Mouse (Mus musculus) activated CD4-positive, CD25-positive, alpha-beta regulatory T cell, adult 4 months (primary cell): ENCODE results near the gene Clcn6. TPM values are rescaled to one million over a fixed set of nuclear protein-coding genes. Genes with fewer than 3 reads are reported as not detected.

Source experiments
- ATAC-seq: one replicate; pipeline ENCODE4 v1.8.0; 2017
- polyA plus RNA-seq, 2 experiments: library from polyadenylated mRNA; unstranded; fragments of 100-300 nt; shearing (Covaris generic); gene quantifications; one replicate each; pipeline ENCODE4 v1.2.1; 2017

Clcn6 gene
- polyA plus RNA-seq, 2 experiments from 2014 or later = 2.4 to 3.3 TPM

- ATAC-seq = no peak
These were observed 53.2 kb downstream of the Clcn6 start, which contains the start of gene Nppb for GRCm38 (mm10) chr4:147985205-147986132. Gene Nppb (plus strand): TSS chr4:147985788.

GRCm38 (mm10) chr4:147979441-147979860 is 59.2 kb downstream of the Clcn6 start:
- no peak for ATAC-seq

- no peak for ATAC-seq
These were observed 60.2 kb downstream of the Clcn6 start for GRCm38 (mm10) chr4:147978391-147978790.

GRCm38 (mm10) chr4:147977726-147978125 is 60.9 kb downstream of the Clcn6 start:
- ATAC-seq = no peak

GRCm38 (mm10) chr4:147976237-147976636 is 62.4 kb downstream of the Clcn6 start:
- ATAC-seq = no peak

- no peak for ATAC-seq
These were observed 69.3 kb downstream of the Clcn6 start for GRCm38 (mm10) chr4:147969337-147969736.

GRCm38 (mm10) chr4:147968816-147969215 is 69.8 kb downstream of the Clcn6 start:
- ATAC-seq = no peak

- ATAC-seq = no peak
These were observed 72.9 kb downstream of the Clcn6 start for GRCm38 (mm10) chr4:147965712-147966111.

GRCm38 (mm10) chr4:147963623-147964022 is 75.0 kb downstream of the Clcn6 start:
- no peak for ATAC-seq

- no peak for ATAC-seq
These were observed 75.8 kb downstream of the Clcn6 start for GRCm38 (mm10) chr4:147962781-147963180.

- peak; percentile 93 for ATAC-seq
These were observed 78.5 kb downstream of the Clcn6 start for GRCm38 (mm10) chr4:147959881-147960831.

GRCm38 (mm10) chr4:147957141-147957540 is 81.5 kb downstream of the Clcn6 start:
- no peak for ATAC-seq

Other genes starting within 250 kb of the Clcn6 start
- gene Zfp984, start 229.0 kb downstream of the Clcn6 start, polyA plus RNA-seq = 10 to 100 TPM; 21.1 to 29.0 TPM
- 1 to 10 TPM; 5.1 to 9.0 TPM for gene Zfp933, start 190.5 kb downstream of the Clcn6 start, polyA plus RNA-seq
- 10 to 100 TPM; 52.3 to 77.0 TPM for gene Miip, start 170.0 kb downstream of the Clcn6 start, polyA plus RNA-seq
- gene Fv1, start 169.8 kb downstream of the Clcn6 start, polyA plus RNA-seq = 1 to 10 TPM; 3.0 to 7.5 TPM
- 10 to 100 TPM; 17.2 to 23.9 TPM for gene Mfn2, start 134.1 kb downstream of the Clcn6 start, polyA plus RNA-seq
- gene Plod1, start 102.1 kb downstream of the Clcn6 start, polyA plus RNA-seq = 1 to 10 TPM; 2.8 to 4.0 TPM
- gene 2510039O18Rik, start 97.9 kb downstream of the Clcn6 start, polyA plus RNA-seq = 10 to 100 TPM in 1 of 2 experiments, 1 to 10 TPM in 1; 8.9 to 11.4 TPM
- not detected for gene Nppb, start 53.0 kb downstream of the Clcn6 start, polyA plus RNA-seq
- not detected for gene Nppa, start 38.1 kb downstream of the Clcn6 start, polyA plus RNA-seq
- 10 to 100 TPM in 1 of 2 experiments, 1 to 10 TPM in 1; 6.0 to 12.9 TPM for gene Mthfr, start 256 bp upstream of the Clcn6 start, polyA plus RNA-seq
- gene Agtrap, start 49.2 kb upstream of the Clcn6 start, polyA plus RNA-seq = 10 to 100 TPM; 16.7 to 17.4 TPM
- 10 to 100 TPM; 39.2 to 48.2 TPM for gene Mad2l2, start 91.6 kb upstream of the Clcn6 start, polyA plus RNA-seq
- gene Draxin, start 91.9 kb upstream of the Clcn6 start, polyA plus RNA-seq = under 1 TPM in 1 of 2 experiments, not detected in 1; 0.11 TPM
- gene Fbxo6, start 113.3 kb upstream of the Clcn6 start, polyA plus RNA-seq = 10 to 100 TPM; 48.2 to 57.2 TPM
- 1 to 10 TPM in 1 of 2 experiments, under 1 TPM in 1; 0.29 to 6.2 TPM for gene Fbxo44, start 121.7 kb upstream of the Clcn6 start, polyA plus RNA-seq
- gene Fbxo2, start 121.8 kb upstream of the Clcn6 start, polyA plus RNA-seq = not detected
- not detected for gene Disp3, start 249.1 kb upstream of the Clcn6 start, polyA plus RNA-seq